Mouse (Mus musculus): ENCODE results near the gene Slc35c1. TPM values are rescaled to one million over a fixed set of nuclear protein-coding genes. Genes with fewer than 3 reads are reported as not detected.

Slc35c1 gene
- 63.3 and 86.6 TPM in 2 replicates for polyA plus RNA-seq (2012; rRNA removed)

- TF ChIP-seq POLR2A (IDR thresholded peaks at IDR 0.05; ENCODE audit: low read depth, low read length) (peak; percentile 72), CTCF (IDR thresholded peaks at IDR 0.05; ENCODE audit: extremely low read depth, insufficient read depth, insufficient read length, insufficient replicate concordance) (no peak)
- peak within 1 kb of the TSS; percentile 89 for H3K4me3 ChIP-seq (ENCODE audit: extremely low read depth, insufficient read depth, insufficient read length)
- H3K27ac ChIP-seq (ENCODE audit: insufficient read depth, low read length), result peak within 1 kb of the TSS; percentile 83
- H3K36me3 ChIP-seq (ENCODE audit: control insufficient read depth, insufficient read depth, low read length), result 0 out of 2 replicates have a peak, but pooled peaks cover 2% of the 10 kb centered on the region
- peak in 1 of 2 experiments; percentile 74 for DNase-seq (ENCODE audit: low read depth in 1 of 2, low spot score in 2 of 2)
- peaks cover 34% of the 10 kb centered on the region; the same call in 1 of the 2 replicates for H3K4me1 ChIP-seq (ENCODE audit: control insufficient read depth, insufficient read depth, insufficient read length)
- H3K27me3 ChIP-seq (ENCODE audit: control insufficient read depth, insufficient read depth, low read length), result no peaks in the 10 kb centered on the region
- 4% methylated on average over 34 of the region's 34 CpGs for WGBS
Measured at GRCm38 (mm10) chr2:92459921-92460707, at the start of gene Slc35c1. Gene Slc35c1, minus strand, starts transcription at chr2:92460538.

- no peaks in the 10 kb centered on the region for H3K4me1 ChIP-seq (ENCODE audit: control insufficient read depth, insufficient read depth, insufficient read length)
- no peak for DNase-seq (ENCODE audit: low read depth in 1 of 2, low spot score in 2 of 2)
- no peaks in the 10 kb centered on the region for H3K36me3 ChIP-seq (ENCODE audit: control insufficient read depth, insufficient read depth, low read length)
- H3K27ac ChIP-seq (ENCODE audit: insufficient read depth, low read length), result no peak overlapping the region
- 90% methylated on average over 7 of the region's 7 CpGs for WGBS
- H3K4me3 ChIP-seq (ENCODE audit: extremely low read depth, insufficient read depth, insufficient read length), result no peak overlapping the region
- H3K27me3 ChIP-seq (ENCODE audit: control insufficient read depth, insufficient read depth, low read length), result no peaks in the 10 kb centered on the region
- TF ChIP-seq CTCF (IDR thresholded peaks at IDR 0.05; ENCODE audit: extremely low read depth, insufficient read depth, insufficient read length, insufficient replicate concordance) (no peak), POLR2A (IDR thresholded peaks at IDR 0.05; ENCODE audit: low read depth, low read length) (no peak)
Measured at GRCm38 (mm10) chr2:92505291-92505690, 45.0 kb upstream of the Slc35c1 start.

DNA sequence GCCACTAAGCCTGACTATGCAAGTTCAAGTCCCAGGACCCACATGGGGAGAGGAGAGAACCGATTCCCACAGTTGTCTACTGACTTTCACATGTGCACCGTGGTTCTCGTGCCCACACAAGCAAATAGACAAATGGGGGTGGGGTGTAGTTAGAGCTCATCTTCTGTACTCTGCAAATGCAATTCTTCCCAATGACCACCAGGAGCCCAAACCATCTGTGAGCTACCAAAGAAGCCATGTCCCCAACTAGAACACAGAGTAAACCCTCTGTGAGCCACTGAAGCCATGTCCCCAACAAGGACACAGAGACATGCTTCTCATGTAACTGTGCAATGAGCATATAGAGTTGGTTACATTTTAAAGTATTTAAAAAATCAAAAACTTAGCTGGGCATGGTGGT lies 43.1 kb upstream of the Slc35c1 start:
- 65% methylated on average over 3 of the region's 3 CpGs for WGBS
- no peaks in the 10 kb centered on the region for H3K4me1 ChIP-seq (ENCODE audit: control insufficient read depth, insufficient read depth, insufficient read length)
- no peak for DNase-seq (ENCODE audit: low read depth in 1 of 2, low spot score in 2 of 2)
- TF ChIP-seq POLR2A (IDR thresholded peaks at IDR 0.05; ENCODE audit: low read depth, low read length) (no peak), CTCF (IDR thresholded peaks at IDR 0.05; ENCODE audit: extremely low read depth, insufficient read depth, insufficient read length, insufficient replicate concordance) (no peak)
- H3K4me3 ChIP-seq (ENCODE audit: extremely low read depth, insufficient read depth, insufficient read length), result no peak overlapping the region
- H3K27ac ChIP-seq (ENCODE audit: insufficient read depth, low read length), result no peak overlapping the region
- H3K27me3 ChIP-seq (ENCODE audit: control insufficient read depth, insufficient read depth, low read length), result no peaks in the 10 kb centered on the region
- H3K36me3 ChIP-seq (ENCODE audit: control insufficient read depth, insufficient read depth, low read length), result no peaks in the 10 kb centered on the region

- 84% methylated on average over 3 of the region's 3 CpGs for WGBS
- TF ChIP-seq POLR2A (IDR thresholded peaks at IDR 0.05; ENCODE audit: low read depth, low read length) (no peak), CTCF (IDR thresholded peaks at IDR 0.05; ENCODE audit: extremely low read depth, insufficient read depth, insufficient read length, insufficient replicate concordance) (no peak)
Measured at GRCm38 (mm10) chr2:92499701-92500322, 39.5 kb upstream of the Slc35c1 start.

DNA sequence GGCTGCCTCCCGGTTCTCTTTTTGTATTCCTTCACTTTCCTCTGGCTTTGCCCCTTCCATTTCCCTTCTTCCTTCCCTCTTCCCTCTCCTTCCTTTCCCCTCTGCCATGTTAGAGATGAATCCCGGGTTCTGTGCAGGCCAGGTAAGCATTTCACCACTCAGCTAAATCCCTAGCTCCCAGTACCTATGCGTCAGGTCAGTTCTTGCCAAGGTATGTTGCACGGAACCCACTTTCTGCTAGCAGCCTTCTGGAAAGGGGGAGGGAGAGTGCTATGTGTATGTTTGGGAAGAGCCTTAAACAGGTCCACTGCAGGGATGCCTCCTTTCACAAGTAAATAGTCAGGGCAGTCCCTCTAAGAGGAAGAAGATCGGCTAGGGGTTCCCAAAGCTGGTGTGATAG lies 36.8 kb upstream of the Slc35c1 start:
- no peaks in the 10 kb centered on the region for H3K36me3 ChIP-seq (ENCODE audit: control insufficient read depth, insufficient read depth, low read length)
- no peak overlapping the region for H3K27ac ChIP-seq (ENCODE audit: insufficient read depth, low read length)
- DNase-seq (ENCODE audit: low read depth in 1 of 2, low spot score in 2 of 2), result no peak
- no peaks in the 10 kb centered on the region for H3K4me1 ChIP-seq (ENCODE audit: control insufficient read depth, insufficient read depth, insufficient read length)
- TF ChIP-seq CTCF (IDR thresholded peaks at IDR 0.05; ENCODE audit: extremely low read depth, insufficient read depth, insufficient read length, insufficient replicate concordance), result no peak
- TF ChIP-seq POLR2A (IDR thresholded peaks at IDR 0.05; ENCODE audit: low read depth, low read length), result no peak
- no peak overlapping the region for H3K4me3 ChIP-seq (ENCODE audit: extremely low read depth, insufficient read depth, insufficient read length)
- no peaks in the 10 kb centered on the region for H3K27me3 ChIP-seq (ENCODE audit: control insufficient read depth, insufficient read depth, low read length)
- whole genome bisulfite sequencing, result 89% methylated on average over 5 of the region's 5 CpGs

More at GRCm38 (mm10) chr2:92499701-92500322, 39.5 kb upstream of the Slc35c1 start:
- H3K27me3 ChIP-seq (ENCODE audit: control insufficient read depth, insufficient read depth, low read length), result no peaks in the 10 kb centered on the region
- H3K27ac ChIP-seq (ENCODE audit: insufficient read depth, low read length), result no peak overlapping the region
- H3K4me3 ChIP-seq (ENCODE audit: extremely low read depth, insufficient read depth, insufficient read length), result no peak overlapping the region
- no peaks in the 10 kb centered on the region for H3K36me3 ChIP-seq (ENCODE audit: control insufficient read depth, insufficient read depth, low read length)
- DNase-seq (ENCODE audit: low read depth in 1 of 2, low spot score in 2 of 2), result no peak
- H3K4me1 ChIP-seq (ENCODE audit: control insufficient read depth, insufficient read depth, insufficient read length), result no peaks in the 10 kb centered on the region

- 84% methylated on average over 10 of the region's 10 CpGs for WGBS
- H3K36me3 ChIP-seq (ENCODE audit: control insufficient read depth, insufficient read depth, low read length), result no peaks in the 10 kb centered on the region
- no peaks in the 10 kb centered on the region for H3K27me3 ChIP-seq (ENCODE audit: control insufficient read depth, insufficient read depth, low read length)
- TF ChIP-seq POLR2A (IDR thresholded peaks at IDR 0.05; ENCODE audit: low read depth, low read length), result no peak
- no peak for TF ChIP-seq CTCF (IDR thresholded peaks at IDR 0.05; ENCODE audit: extremely low read depth, insufficient read depth, insufficient read length, insufficient replicate concordance)
- DNase-seq (ENCODE audit: low read depth in 1 of 2, low spot score in 2 of 2), result no peak
- H3K27ac ChIP-seq (ENCODE audit: insufficient read depth, low read length), result no peak overlapping the region
- no peak overlapping the region for H3K4me3 ChIP-seq (ENCODE audit: extremely low read depth, insufficient read depth, insufficient read length)
- no peaks in the 10 kb centered on the region for H3K4me1 ChIP-seq (ENCODE audit: control insufficient read depth, insufficient read depth, insufficient read length)
Measured at GRCm38 (mm10) chr2:92496681-92497080, 36.3 kb upstream of the Slc35c1 start.
